Mouse (Mus musculus): ENCODE measurements around the gene Mif4gd. TPM values are rescaled to one million over a fixed set of nuclear protein-coding genes. Genes with fewer than 3 reads are reported as not detected.

Mif4gd gene
- polyA plus RNA-seq, 1 experiment from 2014 or later: 12.0 TPM

DNA sequence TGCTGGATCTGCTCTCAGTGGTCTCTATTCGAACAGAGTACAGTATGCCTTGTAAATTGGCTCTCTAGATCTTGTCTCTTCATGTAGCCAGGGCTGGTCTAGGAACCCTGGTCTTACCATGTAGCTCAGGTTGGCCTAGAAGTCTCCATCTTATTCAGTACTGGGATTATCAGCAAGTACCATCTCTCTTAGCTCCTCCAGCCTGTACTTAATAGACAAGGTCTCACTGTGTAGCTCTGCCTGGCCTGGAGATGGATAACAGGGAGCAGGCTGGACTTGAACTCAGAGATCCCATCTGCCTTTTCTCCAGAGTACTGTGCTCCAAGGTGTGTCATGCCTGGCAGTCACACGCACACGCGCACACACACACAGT is 28.9 kb upstream of the Mif4gd start:
- no peak for ATAC-seq (ENCODE audit: low FRiP score)
- Histone ChIP-seq H3K4me3 (no peak overlapping the region), H3K4me1 (no peaks in the 10 kb centered on the region; the same call in 1 of the 2 replicates), H3K27me3 (no peaks in the 10 kb centered on the region), H3K9me3 (replicated peaks) (no peaks in the 10 kb centered on the region), H3K9ac (no peak overlapping the region), H3K36me3 (peaks cover 16% of the 10 kb centered on the region), H3K4me2 (replicated peaks) (no peak overlapping the region), H3K27ac (no peak overlapping the region)
- WGBS: 87% methylated on average over 4 of the region's 4 CpGs

DNA sequence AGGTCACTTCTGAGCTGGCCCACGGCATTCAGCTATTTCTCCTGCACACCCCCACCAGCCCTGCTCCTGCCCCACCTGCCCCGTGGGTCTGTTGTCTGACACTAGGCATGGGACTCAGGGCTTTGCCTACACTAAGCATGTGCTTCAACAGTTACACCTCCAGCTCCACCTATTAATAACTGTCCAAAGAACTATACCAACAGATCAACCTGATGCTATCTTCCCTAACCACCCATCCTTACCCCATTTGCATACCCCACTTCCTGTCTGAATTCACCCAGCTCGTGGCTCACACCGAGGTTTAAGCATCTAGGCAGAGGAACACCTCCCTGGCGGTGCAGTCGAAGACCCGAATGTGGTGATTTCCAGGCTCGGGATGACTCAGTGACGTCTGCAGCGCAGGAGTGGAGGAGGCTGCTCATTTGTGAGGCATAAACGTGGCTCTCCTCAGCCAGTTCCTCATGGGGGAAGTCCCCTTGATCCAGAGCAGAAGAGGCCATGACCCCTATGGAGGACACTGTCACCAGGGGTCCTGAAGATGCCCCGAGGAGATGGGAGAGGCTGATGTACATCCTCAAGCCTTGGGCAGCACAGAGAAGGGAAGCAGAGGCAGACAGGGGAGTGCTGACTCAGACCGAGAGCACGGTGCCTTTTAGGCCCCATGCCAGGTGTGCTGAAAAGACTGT is 28.4 kb upstream of the Mif4gd start:
- 55% methylated on average over 14 of the region's 14 CpGs for WGBS

DNA sequence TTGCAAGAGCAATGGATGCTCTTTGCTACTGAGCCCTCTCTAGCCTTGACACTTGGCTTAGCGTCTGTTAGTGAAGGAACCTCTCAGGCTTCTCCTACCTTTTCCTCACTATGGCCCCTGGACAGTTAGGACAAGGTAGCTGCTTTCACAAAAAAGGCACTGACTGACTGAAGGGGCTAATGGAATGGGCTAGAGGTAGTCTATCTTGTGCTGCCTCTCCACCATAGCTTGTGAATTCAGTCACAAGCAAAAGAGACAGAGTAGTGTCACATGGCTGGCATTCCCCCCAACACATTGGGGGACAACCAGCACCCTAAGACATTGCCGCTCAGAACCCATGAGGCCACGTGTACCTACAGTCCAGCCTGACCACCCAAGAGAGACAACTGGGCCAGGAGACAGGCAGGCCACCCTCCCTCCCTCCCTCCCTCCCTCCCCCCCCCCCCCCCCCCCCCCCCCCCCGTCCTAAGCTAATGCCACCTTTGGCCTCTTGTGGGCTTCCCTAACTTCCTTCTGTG is 27.6 kb upstream of the Mif4gd start:
- Histone ChIP-seq H3K27ac (no peak overlapping the region), H3K36me3 (peaks cover 8% of the 10 kb centered on the region; the same call in 1 of the 2 replicates), H3K27me3 (no peaks in the 10 kb centered on the region), H3K9me3 (replicated peaks) (no peaks in the 10 kb centered on the region), H3K4me2 (replicated peaks) (no peak overlapping the region), H3K9ac (no peak overlapping the region), H3K4me1 (no peaks in the 10 kb centered on the region; the same call in 1 of the 2 replicates), H3K4me3 (no peak overlapping the region)
- no peak for ATAC-seq (ENCODE audit: low FRiP score)
- 86% methylated on average over 3 of the region's 4 CpGs for WGBS

More for the DNA sequence above, 28.4 kb upstream of the Mif4gd start:
- Histone ChIP-seq H3K9ac (no peak overlapping the region), H3K27ac (no peak overlapping the region), H3K9me3 (replicated peaks) (no peaks in the 10 kb centered on the region), H3K4me1 (no peaks in the 10 kb centered on the region; the same call in 1 of the 2 replicates), H3K4me3 (no peak overlapping the region), H3K36me3 (peaks cover 12% of the 10 kb centered on the region; the same call in 1 of the 2 replicates), H3K27me3 (no peaks in the 10 kb centered on the region), H3K4me2 (replicated peaks) (no peak overlapping the region)
- ATAC-seq (ENCODE audit: low FRiP score): no peak

DNA sequence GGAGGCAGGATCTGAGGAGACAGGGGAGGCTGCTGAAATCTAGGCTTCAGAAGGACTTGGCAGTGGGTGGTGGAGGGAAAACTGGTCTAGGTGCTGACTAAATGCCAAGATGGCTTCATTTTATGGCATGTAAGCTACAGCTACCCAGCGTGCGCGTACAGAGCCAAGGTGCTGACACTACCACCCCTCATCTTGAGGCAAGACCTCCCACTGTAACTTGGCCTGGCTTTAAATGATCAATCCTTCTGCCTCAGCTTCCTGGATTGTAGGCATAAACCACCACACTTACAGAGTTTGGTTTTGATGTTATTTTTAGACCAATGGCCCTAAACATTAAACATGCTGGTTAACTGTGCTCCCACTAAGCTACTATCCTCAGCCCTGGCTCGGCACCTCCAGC is 26.8 kb upstream of the Mif4gd start:
- H3K36me3 ChIP-seq: peaks cover 6% of the 10 kb centered on the region; the same call in 1 of the 2 replicates
- no peaks in the 10 kb centered on the region for H3K9me3 ChIP-seq (replicated peaks)
- no peaks in the 10 kb centered on the region; the same call in 1 of the 2 replicates for H3K4me1 ChIP-seq
- WGBS: 88% methylated on average over 4 of the region's 4 CpGs
- H3K4me2 ChIP-seq (replicated peaks): no peak overlapping the region
- H3K9ac ChIP-seq: no peak overlapping the region
- no peak for ATAC-seq (ENCODE audit: low FRiP score)
- H3K27me3 ChIP-seq: no peaks in the 10 kb centered on the region
- no peak overlapping the region for H3K27ac ChIP-seq
- no peak overlapping the region for H3K4me3 ChIP-seq

DNA sequence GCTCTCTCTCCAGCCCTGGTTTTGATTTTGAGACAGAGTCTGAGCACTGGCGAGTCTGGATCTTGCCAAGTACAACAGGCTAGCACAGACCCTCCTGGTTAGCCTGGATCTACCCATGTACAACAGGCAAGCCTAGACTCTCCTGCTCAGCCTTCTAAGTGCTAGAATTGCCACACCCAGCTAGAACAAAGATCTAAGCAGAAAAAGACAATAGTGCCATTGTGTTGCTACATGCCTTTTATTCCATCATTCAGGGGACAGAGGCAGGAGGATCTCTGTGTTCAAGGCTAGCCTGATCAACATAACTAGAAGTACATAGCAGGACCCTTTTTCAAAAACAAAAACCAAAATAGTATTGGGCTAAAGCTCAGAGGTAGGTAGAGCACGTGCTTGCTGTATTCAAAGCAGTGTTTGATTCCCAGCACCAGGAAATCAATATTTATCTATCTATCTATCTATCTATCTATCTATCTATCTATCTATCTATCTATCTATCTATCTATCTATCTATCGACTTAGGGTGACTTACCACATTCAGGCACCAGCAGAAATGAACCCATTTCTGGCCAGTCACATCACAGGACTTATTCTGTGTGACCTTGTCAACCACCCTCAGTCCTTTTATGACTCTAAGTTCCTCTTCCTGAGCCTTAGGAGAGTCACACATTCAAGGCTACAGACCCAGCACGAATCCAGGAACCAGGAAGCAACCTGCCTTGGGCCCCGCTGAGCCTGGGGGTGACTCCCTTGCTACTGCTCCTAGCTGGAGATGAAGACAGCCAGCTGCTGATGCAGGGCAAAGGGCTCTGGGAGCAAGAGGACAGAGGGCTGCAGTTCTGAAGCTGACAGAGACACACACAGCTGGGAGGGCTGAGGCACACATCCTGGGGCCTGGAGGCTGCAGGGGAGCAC is 26.0 kb upstream of the Mif4gd start:
- 82% methylated on average over 5 of the region's 5 CpGs for WGBS
- no peak overlapping the region for H3K27ac ChIP-seq
- no peaks in the 10 kb centered on the region for H3K36me3 ChIP-seq

DNA sequence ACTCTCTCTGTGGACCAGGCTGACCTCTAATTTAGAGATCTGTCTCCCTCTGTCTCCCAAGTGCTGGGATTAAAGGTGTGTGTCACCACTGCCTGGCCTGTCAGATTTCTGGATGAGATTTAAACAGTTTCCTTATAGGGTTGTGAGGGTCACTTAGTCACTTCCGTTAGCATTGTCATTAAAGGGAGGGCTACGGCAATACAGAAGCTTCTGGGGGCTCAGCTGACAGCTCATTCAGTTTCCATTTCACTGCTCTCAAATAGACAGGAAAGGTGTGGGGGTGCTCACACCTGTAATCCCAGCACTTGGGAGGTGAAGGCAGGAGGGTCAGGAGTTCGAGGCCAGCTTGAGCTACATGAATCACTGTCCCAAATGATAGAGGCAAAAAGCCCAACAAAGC is 24.2 kb upstream of the Mif4gd start:
- ATAC-seq (ENCODE audit: low FRiP score): no peak
- H3K9ac ChIP-seq: no peak overlapping the region
- no peak overlapping the region for H3K4me3 ChIP-seq
- no peaks in the 10 kb centered on the region for H3K27me3 ChIP-seq
- no peak overlapping the region for H3K4me2 ChIP-seq (replicated peaks)
- no peaks in the 10 kb centered on the region for H3K36me3 ChIP-seq
- H3K4me1 ChIP-seq: no peaks in the 10 kb centered on the region; the same call in 1 of the 2 replicates
- H3K9me3 ChIP-seq (replicated peaks): no peaks in the 10 kb centered on the region
- WGBS: 78% methylated on average over 3 of the region's 3 CpGs
- H3K27ac ChIP-seq: no peak overlapping the region

More for the DNA sequence above, 26.0 kb upstream of the Mif4gd start:
- no peak for ATAC-seq (ENCODE audit: low FRiP score)
- Histone ChIP-seq H3K27me3 (no peaks in the 10 kb centered on the region), H3K4me1 (no peaks in the 10 kb centered on the region; the same call in 1 of the 2 replicates), H3K9ac (no peak overlapping the region), H3K4me3 (no peak overlapping the region), H3K9me3 (replicated peaks) (no peaks in the 10 kb centered on the region), H3K4me2 (replicated peaks) (no peak overlapping the region)

DNA sequence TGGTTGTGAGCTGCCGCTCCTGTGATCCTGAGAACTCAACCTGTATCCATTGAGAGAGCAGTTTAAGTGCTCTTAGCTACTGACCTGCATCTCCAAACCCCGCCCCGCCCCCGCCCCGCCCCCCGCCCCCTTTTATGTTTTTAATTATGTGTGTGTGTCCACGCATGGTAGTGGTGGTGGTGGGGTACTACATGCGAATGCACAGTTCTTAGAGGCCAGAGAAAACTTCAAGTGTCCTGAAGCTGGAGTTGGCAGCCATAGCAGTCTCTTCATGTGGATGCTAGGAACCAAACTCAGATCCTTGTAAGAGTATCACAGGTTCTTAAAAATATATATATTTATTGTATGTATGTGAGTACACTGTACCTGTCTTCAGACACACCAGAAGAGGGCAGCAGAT is 22.7 kb upstream of the Mif4gd start:
- Histone ChIP-seq H3K4me3 (no peak overlapping the region), H3K27me3 (no peaks in the 10 kb centered on the region), H3K9me3 (replicated peaks) (no peaks in the 10 kb centered on the region), H3K4me2 (replicated peaks) (no peak overlapping the region), H3K36me3 (no peaks in the 10 kb centered on the region), H3K4me1 (no peaks in the 10 kb centered on the region; the same call in 1 of the 2 replicates), H3K9ac (no peak overlapping the region), H3K27ac (no peak overlapping the region)
- no peak for ATAC-seq (ENCODE audit: low FRiP score)
- 76% methylated on average over 8 of the region's 8 CpGs for WGBS

DNA sequence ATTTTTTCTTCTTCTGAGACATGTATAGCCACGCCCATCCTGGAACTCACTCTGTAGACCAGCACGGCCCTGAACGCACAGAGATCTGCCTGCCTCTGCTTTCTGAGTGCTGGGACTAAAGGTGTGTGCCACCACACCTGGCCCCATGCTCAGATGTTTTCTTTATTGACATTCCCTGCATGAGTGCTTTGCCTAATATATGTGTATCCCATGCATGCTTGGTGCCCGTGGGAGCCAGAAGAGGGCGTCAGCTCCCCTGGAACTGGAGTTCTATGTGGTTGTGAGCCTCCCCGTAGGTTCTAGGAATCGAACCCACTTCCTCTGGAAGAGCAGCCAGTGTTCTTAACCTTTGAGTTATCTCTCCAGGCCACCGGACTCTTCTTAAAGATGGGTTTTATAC is 22.3 kb upstream of the Mif4gd start:
- Histone ChIP-seq H3K4me3 (no peak overlapping the region), H3K9ac (no peak overlapping the region), H3K27me3 (no peaks in the 10 kb centered on the region), H3K36me3 (no peaks in the 10 kb centered on the region), H3K4me1 (no peaks in the 10 kb centered on the region; the same call in 1 of the 2 replicates), H3K9me3 (replicated peaks) (no peaks in the 10 kb centered on the region), H3K27ac (no peak overlapping the region), H3K4me2 (replicated peaks) (no peak overlapping the region)
- no peak for ATAC-seq (ENCODE audit: low FRiP score)
- 87% methylated on average over 8 of the region's 8 CpGs for WGBS

DNA sequence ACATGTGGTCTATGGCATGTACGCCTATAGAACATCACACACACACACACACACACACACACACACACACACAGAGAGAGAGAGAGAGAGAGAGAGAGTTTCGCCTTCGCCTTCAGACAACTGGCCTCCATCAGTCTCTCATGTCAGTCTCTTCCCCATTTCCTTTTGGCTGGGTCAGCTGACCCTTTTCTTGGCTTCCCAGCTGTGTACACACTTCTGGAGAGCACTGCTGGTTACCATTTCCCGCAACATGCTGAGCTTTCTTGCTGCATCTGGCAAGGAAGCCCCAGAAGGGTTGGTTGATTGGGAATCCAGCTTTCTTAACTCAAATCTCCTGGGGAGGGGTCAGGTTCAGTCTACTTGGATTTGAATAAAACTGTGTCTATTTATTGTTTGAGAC is 21.3 kb upstream of the Mif4gd start:
- WGBS: 80% methylated on average over 3 of the region's 4 CpGs

DNA sequence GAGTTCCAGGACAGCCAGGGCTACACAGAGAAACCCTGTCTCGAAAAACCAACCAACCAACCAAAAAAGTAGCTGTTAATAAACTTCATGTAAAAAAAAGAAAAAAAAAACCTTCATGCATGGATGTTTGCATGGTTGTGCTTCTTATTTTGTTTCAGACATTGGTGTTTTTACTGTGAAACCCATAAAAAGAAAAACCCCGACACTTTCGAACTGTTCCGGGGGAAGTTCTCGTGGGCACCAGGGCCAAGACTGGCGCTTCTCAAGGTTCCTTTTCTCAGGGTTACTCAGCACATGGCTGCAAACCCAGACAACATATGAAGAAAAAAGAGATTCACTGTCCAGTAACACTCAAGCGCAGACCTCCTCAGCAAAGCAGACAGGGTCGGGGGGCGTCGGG is 20.1 kb upstream of the Mif4gd start:
- H3K4me3 ChIP-seq: no peak overlapping the region
- no peaks in the 10 kb centered on the region for H3K27me3 ChIP-seq
- no peaks in the 10 kb centered on the region for H3K9me3 ChIP-seq (replicated peaks)
- 91% methylated on average over 10 of the region's 10 CpGs for whole genome bisulfite sequencing
- H3K27ac ChIP-seq: no peak overlapping the region
- peaks cover 2% of the 10 kb centered on the region; the same call in 1 of the 2 replicates for H3K4me1 ChIP-seq
- no peak overlapping the region for H3K4me2 ChIP-seq (replicated peaks)
- no peak for ATAC-seq (ENCODE audit: low FRiP score)
- H3K36me3 ChIP-seq: no peaks in the 10 kb centered on the region
- no peak overlapping the region for H3K9ac ChIP-seq

More for the DNA sequence above, 21.3 kb upstream of the Mif4gd start:
- H3K4me3 ChIP-seq: no peak overlapping the region
- H3K4me2 ChIP-seq (replicated peaks): no peak overlapping the region
- H3K9me3 ChIP-seq (replicated peaks): no peaks in the 10 kb centered on the region
- no peaks in the 10 kb centered on the region; the same call in 1 of the 2 replicates for H3K4me1 ChIP-seq
- ATAC-seq (ENCODE audit: low FRiP score): no peak
- no peak overlapping the region for H3K9ac ChIP-seq
- no peaks in the 10 kb centered on the region for H3K27me3 ChIP-seq
- H3K27ac ChIP-seq: no peak overlapping the region
- H3K36me3 ChIP-seq: no peaks in the 10 kb centered on the region

DNA sequence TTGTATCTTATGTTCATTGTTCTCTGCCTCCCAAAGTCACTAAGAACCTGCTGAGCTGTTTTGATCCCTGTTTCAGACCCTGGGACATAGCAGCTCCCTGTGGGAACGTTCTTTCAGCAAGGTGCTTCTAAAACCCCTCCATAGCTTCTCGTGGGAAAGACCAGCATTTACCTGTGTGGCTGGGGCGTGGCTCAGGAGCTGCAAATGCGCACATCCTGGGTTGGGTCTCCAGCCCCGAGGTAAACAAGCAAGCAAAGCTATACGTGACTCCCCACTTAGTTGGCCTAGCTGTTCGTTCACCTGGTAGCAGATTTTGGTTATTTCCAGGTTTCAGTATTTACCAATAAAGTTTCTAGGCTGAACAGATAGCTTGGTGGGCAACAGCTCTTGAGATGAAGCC is 19.5 kb upstream of the Mif4gd start:
- Histone ChIP-seq H3K9me3 (replicated peaks) (no peaks in the 10 kb centered on the region), H3K4me3 (no peak overlapping the region), H3K4me1 (peaks cover 6% of the 10 kb centered on the region), H3K9ac (no peak overlapping the region), H3K27me3 (no peaks in the 10 kb centered on the region), H3K36me3 (no peaks in the 10 kb centered on the region), H3K27ac (no peak overlapping the region), H3K4me2 (replicated peaks) (no peak overlapping the region)
- no peak for ATAC-seq (ENCODE audit: low FRiP score)
- 76% methylated on average over 7 of the region's 7 CpGs for WGBS

DNA sequence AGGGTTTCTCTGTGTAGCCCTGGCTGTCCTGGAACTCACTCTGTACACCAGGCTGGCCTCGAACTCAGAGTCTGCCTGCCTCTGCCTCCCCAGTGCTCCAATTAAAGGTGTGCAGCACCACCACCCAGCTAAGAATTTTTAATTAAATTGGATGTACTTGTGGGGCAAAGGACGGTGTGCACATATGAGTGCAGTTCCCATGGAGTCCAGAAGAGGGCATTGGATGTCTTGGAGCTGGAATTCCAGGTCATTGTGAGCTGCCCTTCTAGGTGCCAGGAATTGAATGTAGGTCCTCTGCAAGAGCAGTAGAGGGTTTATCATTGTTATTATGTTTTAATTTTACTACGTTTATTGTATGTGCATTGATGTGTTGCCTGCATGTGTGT is 18.7 kb upstream of the Mif4gd start:
- Histone ChIP-seq H3K27me3 (no peaks in the 10 kb centered on the region), H3K9ac (no peak overlapping the region), H3K36me3 (no peaks in the 10 kb centered on the region), H3K27ac (no peak overlapping the region), H3K4me1 (peaks cover 10% of the 10 kb centered on the region), H3K4me3 (no peak overlapping the region), H3K9me3 (replicated peaks) (no peaks in the 10 kb centered on the region), H3K4me2 (replicated peaks) (no peak overlapping the region)
- WGBS: 19% methylated on average over 3 of the region's 3 CpGs
- no peak for ATAC-seq (ENCODE audit: low FRiP score)

Measured in hindbrain, embryonic 12.5 days (tissue).